Mouse (Mus musculus) spleen, adult 12 weeks (tissue): ENCODE data around the gene Glyctk.

Experiments
- DNase-seq: peaks from one replicate; pipeline ENCODE4 v3.0.0; 2022; ENCODE audit warnings: low spot score

The Glyctk gene

DNA sequence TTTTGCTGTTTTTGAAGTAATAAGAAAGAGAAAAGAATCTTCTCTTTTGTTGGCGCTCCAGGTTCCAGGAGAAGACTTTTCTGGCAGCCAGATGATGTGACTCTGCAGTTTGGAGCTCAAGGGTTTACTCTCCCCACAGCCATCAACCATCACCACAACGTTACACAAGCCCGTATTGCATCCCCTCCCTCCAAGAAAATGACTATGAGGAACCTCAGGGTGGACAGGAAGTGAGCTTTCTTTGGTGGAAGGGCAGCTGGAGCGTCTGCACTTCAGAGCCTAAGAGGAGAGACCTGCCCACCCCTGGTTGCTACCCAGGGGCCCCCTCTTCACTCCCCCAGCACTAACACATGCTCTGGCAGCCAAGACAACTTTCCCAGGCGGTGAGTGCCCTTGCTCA is 10.7 kb downstream of the Glyctk start:
- no peak for DNase-seq

DNA sequence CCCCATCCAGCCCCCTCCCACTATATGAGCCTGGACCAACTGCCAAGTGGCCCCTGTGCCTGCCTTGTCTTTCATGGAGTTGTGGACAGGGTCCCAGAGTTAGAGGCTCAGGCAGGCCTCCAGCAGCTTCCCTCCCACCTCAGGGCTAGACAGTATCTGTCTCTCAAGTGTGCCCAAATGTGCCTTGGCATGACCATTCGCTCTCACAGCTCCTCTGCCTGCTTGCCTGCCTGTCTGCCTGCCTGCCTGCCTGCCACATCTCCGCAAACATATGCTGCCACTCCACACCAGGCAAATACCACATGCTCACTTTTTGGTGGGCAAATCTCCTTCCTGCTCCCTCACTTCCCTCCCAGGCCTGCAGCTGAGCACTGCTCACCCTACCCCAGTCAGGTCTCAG is 12.4 kb downstream of the Glyctk start:
- DNase-seq: no peak

DNA sequence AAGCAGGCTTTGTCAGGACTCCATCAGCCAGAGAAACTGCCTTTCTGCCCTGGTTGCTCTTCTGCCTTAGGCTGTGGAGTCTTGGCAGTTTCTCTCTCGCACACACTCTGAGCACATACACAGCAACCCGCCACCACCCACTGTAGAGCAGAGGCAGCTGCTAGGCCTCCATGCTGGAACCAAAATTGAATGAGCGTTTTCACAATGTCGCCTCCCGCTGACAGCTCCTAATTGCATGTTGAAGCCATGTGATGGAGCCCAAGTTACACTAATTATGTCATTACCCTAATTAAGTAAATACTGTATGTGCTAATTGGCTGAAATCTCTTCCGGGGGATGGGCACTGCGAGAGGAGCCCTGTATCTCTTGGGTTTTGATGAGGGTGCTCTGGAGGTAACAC is 13.8 kb downstream of the Glyctk start:
- no peak for DNase-seq

DNA sequence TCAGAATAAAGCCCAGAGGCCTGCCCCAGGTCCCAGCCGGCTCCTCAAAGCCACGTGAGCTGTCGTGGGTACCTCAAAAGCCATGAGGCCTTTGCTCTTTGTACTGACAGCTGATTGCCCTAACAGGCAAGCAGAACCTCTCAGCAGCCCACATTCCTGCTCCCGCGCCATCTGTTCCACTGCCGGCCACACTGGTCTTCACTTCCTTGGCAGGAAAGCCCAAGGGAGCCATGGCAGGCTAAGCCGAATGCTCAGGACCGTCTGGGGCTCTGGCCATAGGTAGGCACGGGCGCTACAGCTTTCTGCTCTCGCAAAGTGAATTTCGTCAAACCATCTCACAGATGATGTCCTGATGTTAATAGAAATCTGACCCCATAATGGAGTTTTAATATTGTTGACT is 16.0 kb downstream of the Glyctk start:
- no peak for DNase-seq

DNA sequence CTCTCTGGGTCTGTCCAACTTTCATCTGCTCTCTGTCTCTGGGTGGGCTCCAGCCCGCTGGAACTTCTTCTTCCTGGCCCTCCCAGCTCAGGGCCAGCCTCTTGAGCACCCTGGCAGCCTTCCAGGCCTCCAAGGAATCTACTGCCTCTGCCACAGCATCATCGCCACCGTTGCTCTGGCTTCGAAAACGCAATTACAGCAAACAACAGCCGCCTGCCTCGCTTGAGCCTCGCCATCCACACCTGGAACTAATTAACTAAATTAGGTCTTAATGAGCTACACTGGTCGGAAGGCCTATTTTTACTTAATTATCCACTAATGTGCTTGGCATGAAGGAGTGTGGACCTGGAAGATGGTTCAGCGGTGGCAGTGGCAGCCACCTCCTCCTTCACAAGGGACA is 18.2 kb downstream of the Glyctk start:
- no peak for DNase-seq

DNA sequence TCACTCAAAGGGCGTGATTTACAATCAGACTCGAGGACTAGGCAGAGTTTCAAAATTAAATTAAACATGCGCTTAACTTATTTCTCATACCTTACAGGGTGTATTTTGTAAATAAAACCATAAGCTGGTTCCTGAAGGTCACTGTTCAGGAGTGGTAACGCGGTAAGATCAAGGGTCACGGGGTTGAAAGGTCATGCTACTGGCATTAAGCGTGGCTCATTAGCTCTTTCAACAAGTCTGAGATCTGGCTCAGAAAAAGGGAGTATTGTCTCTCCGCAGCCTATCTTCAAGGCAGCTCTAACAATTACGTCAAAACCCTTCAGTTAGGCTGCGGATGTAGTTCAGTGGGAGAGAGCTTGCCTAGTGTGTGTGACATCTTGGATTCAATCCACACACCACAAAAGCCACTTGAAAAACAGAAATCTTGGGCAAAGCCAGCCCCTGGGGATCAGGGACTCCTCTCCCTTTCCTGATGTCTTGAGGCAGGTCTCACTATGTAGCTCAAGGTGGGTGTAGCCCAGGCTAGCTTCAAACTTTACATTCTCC is 20.2 kb downstream of the Glyctk start:
- no peak for DNase-seq

DNA sequence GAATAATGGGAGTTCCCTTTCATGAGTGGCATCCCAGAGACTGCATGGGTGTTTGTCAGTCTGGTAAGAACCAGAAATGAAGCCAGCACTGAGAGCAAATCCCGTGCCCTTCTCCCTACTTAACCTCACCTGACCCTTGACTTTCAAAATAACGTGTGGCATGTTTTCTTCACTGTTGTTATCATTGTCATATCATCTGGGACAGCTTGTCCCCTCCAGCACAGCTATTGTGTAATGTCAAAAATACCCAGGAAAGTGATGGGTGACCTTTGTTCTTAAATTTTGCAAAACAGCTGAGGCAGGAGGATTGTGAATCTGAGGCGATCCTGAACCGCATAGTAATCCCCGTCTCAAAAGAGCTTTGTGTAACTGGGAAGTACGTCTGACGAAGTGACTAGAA is 27.7 kb downstream of the Glyctk start:
- no peak for DNase-seq

DNA sequence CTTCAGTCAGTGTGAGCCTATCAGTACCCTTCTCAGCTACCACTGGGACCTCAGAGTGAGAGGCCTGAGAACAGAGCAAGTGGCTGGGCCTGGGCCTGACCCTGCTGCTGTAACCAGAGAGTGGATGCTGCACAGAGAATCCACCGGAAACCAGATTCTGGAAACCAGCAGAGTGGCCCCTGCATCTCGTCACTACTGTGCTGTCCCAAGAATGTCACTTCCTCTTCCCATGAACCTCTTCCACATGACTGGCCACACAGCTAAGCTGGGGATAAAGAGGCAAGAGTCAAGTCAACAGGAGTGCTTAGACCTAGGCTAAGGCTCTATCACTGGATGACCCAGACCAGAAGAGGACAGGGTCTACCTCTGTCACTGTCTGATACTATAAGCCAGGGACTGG is 28.9 kb downstream of the Glyctk start:
- no peak for DNase-seq

DNA sequence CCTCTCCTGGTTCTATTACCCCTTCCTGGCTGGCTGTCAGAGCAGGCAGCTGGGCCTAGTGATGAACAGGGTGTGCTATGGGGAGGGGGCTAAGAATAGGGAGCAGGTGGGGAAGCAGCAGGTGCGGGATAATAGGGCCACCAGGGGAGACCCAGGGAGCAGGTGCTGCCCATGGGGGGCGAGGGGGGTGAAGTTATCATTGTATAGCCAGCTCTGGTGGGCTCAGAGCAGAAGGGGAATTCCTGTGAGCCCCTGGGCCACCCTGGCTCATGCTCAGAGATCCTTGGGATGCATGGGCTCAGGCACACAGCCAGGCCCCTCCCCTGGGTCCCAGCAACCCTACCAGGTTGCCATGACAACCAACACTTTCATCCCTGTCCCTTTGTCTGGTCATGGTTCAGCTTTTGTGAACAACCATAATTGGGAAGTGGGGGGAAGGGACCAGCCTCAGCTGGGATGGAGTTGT is 31.1 kb downstream of the Glyctk start:
- no peak for DNase-seq

DNA sequence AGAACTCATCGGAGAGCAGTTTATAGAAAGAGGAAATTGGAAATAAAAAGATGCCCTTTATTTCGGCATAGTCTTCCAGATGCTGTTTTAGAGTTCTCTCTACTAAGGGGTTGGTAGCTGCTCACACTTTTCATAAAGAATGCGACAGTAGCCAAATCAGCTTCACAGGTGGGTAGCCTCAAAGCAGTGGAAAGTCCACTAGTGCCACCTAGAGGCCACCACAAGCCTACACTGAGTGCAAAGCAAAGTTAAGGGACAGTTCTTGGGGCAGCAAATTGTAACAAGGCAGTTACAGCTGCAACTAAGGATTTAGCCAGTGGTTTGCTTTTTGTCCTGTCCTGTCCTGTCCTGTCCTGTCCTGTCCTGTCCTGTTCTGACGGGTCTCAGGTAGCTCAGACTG is 34.3 kb downstream of the Glyctk start:
- no peak for DNase-seq

DNA sequence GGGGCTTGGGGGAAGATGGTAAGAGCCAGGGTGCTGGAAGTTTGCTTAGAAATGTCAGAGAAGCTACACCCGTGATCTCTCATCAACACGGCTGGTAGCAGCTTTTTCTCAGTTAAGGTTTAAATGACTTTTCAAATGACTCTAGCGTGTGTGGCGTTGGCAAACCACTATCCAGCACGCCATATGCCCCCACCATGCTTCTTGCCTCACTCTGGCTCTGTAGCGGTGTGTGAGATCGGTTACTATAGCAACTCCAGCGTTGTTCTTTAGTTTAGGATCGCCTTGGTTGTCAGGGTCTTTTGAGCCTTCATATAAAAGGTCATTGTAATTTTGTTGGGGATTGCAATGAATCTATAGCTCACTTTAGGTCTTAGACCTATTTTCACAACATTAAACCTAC is 38.9 kb downstream of the Glyctk start:
- no peak for DNase-seq

DNA sequence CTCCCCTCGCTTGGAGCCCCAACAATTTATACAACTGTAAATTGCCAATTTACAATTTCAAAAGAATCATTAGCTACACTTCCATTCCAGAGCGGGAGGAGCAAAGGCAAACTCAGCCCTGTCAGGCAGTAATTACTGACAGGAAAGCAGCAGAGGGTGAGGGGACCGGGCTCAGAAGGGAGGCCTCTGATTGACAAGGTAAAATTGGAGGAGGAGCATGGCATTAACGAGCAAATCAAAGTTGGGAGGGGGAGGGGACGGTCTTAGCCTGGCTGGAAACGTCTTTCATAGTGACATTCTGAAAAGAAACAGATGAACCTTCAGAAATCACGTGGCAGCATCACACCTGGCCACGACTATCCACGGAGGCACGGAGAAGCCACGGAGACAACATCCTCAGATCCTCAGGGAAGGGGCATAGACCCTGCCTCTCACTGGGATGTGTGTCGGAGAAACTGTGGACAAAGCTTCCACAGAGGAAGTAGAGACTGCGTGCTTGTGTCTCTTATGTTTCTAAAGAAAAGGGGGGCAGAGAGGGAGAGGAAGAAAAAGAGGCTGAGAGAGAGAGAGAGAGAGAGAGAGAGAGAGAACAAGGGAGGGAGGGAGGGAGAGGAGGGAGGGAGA is 42.0 kb downstream of the Glyctk start:
- DNase-seq: no peak

DNA sequence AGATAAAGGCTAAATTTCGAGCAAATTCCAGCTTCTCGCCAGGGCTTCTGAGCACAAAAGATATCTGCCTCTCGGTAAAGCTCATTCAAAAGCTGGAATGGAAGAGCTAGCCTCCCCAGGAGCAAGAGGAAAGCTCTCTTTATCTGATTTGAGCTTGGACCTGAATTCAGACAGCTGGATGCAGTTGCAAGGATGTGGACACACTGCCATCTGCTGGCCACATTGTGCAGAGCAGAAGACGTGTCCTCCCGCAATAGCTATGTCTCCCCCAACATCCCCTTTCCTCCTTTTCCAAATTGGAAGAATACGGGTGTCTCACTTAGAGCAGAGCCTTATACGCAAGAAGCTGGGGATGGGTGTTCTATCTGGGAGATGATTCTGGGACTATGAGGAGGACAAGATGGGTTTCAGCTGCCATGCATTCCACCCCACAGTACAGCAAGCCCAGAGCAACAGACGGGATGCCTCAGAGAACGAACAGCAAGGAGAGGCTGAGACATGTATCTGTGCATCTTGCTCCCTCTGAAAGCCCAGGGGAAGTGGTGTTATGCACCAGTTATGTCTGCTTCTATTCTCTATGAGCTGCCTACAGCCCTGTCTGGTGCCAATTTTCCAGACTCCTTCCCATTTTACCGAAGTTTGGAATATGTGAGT is 45.0 kb downstream of the Glyctk start:
- peak; percentile 42 for DNase-seq

DNA sequence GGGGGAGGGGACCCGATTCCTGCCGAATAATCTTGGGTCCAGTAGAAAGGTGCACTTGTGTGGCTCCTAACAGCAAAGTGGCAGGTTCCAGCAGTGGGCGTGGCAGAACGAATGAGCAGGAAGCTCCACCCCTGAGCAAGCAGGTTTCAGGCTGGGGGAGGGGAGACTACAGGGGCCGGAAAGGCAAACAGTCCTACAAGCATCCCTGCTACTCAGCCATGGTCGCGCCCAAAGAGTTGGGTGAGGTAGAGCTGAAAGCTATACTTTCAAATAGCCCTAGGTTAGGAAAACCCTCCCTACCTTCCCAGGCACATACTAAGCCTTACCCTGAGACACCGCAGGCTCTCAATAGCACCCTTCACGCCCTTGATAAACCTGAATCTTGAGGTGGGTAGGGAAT is 51.7 kb downstream of the Glyctk start:
- no peak for DNase-seq

DNA sequence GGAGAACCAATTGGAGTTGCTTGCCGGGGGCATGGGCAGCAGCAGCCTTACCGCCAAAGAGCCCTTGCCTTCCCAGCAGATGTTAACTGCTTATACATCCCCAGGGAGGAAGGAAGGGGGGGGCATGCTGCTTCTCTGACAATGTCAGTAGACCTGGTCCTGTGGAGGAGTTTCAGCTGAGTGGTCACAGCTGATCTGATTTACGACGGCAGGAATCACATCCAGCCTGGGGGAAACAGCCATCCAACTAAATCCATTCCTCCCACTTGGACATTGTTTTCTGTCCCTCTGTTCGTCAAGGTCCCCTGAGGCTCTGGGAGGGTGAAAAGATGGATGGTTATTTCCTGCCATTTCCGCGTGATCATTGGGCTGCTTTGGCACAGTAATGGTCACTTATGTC is 53.5 kb downstream of the Glyctk start:
- DNase-seq: no peak
